8 mouse cellular contexts compared by ENCODE assay signal in the genomic region with DNA sequence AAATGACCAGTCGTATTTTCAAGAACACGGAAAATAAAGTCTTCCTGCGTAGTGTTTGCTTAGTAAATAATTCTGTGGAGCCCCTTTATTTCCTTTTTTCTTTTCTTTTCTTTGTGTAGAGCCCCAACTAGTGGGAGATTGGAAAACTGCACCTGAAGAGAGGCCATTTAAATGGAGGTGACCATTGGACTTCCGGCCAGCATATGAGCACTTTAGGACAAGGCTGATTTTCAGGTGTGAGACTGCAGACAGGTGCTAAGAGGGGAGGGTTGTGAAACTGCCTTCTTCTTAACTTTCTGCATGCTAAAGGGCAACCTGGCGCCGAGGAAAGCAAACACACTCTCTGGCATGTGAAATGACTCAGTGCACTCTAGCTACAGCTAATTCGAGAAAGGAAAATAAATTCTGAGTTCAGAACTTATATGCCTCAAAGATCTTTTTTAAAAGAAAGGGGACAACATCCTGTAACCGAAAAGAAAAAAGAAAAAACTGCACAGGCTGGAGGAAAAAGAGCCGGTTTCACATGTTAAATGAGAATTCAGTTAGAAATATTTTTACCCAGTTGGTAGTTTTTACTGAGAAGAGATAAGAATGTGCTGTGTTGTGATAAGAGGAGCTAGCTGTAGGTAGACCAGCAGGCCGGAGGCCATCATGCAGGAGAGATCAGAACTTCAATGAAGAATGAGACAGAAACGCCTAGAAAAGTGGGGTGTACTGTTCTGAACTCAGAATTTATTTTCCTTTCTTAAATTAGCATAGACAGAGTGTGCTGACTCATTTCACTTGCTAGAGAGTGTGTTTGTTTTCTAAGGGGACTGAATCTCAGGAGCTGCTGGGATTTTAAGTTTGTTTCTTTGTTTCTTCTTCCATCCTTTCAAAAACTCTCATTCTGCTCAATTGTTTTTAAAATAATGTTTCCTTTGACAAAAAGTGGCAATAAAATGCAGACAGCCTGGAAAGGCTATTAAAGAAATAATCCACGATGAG.
DNase-seq lines count a peak whose midpoint lies in the region; ATAC-seq and TF ChIP-seq lines count a peak whose summit lies in the region.

No protein-coding gene starts in this region.

- peak; percentile 58 for ATAC-seq in forebrain, postnatal 0 days
- peak; percentile 40; the same call in 1 of the 2 replicates for ATAC-seq in intestine, embryonic 14.5 days (replicated peaks; ENCODE audit: low FRiP score, low TSS enrichment, low read depth)
- peak; percentile 77 for ATAC-seq in megakaryocyte-erythroid progenitor cell, adult 5-6 weeks (replicated peaks; ENCODE audit: low FRiP score, low TSS enrichment, poor library complexity, severe bottlenecking)

- no peaks in the 10 kb centered on the region for H3K4me1 ChIP-seq in cerebellum, adult 2 months (ENCODE audit: control insufficient read depth, insufficient read depth, low read length)
- H3K4me1 ChIP-seq in forebrain, postnatal 0 days (ENCODE audit: insufficient read depth): no peaks in the 10 kb centered on the region
- H3K4me1 ChIP-seq in intestine, embryonic 14.5 days (replicated peaks; ENCODE audit: control insufficient read depth, insufficient read depth, low read length): peaks cover 28% of the 10 kb centered on the region; the same call in 1 of the 2 replicates
- H3K4me1 ChIP-seq in small intestine, adult 2 months (ENCODE audit: control insufficient read depth, insufficient read depth, insufficient read length, low read length): peaks cover 12% of the 10 kb centered on the region

- peak overlapping the region; percentile 52 for H3K9ac ChIP-seq in forebrain, postnatal 0 days
- peak overlapping the region; percentile 45 for H3K9ac ChIP-seq in intestine, embryonic 14.5 days (ENCODE audit: low read length)

- H3K27me3 ChIP-seq in cerebellum, adult 2 months (ENCODE audit: control insufficient read depth, insufficient read depth, low read length): no peaks in the 10 kb centered on the region
- no peaks in the 10 kb centered on the region for H3K27me3 ChIP-seq in forebrain, postnatal 0 days (ENCODE audit: insufficient read depth, low read length)
- H3K27me3 ChIP-seq in intestine, embryonic 14.5 days (replicated peaks; ENCODE audit: control insufficient read depth, insufficient read depth, low read length): no peaks in the 10 kb centered on the region
- H3K27me3 ChIP-seq in small intestine, adult 2 months (ENCODE audit: control insufficient read depth, insufficient read depth, low read length): no peaks in the 10 kb centered on the region

- peak; percentile 64 for DNase-seq in ovary, postnatal 14 days (ENCODE audit: low spot score)
- DNase-seq in ovary, postnatal 10 days (ENCODE audit: low spot score): no peak
- peak; percentile 22 to 24 for DNase-seq in cerebellum, adult 2 months
- DNase-seq in forebrain, postnatal 0 days: peak; percentile 83
- DNase-seq in intestine, embryonic 14.5 days (ENCODE audit: low spot score): peak; percentile 75
- peak; percentile 48 for DNase-seq in left cerebral cortex, postnatal 4 days

- 44% methylated on average over 12 of the region's 12 CpGs for WGBS in cerebellum, adult 2 months
- 45% methylated on average over 12 of the region's 12 CpGs for WGBS in forebrain, postnatal 0 days
- 38% methylated on average over 12 of the region's 12 CpGs for WGBS in intestine, embryonic 14.5 days
- 14% methylated on average over 12 of the region's 12 CpGs for WGBS in small intestine, adult 2 months

- no peak overlapping the region for H3K27ac ChIP-seq in cerebellum, adult 2 months (ENCODE audit: insufficient read depth, low read length)
- H3K27ac ChIP-seq in forebrain, postnatal 0 days (ENCODE audit: low read depth, low read length): no peak overlapping the region
- peak overlapping the region; percentile 75 for H3K27ac ChIP-seq in intestine, embryonic 14.5 days (ENCODE audit: low read depth)
- 0 out of 2 replicates have a peak overlapping the region, but pooled peaks have one; percentile 8 for H3K27ac ChIP-seq in small intestine, adult 2 months (ENCODE audit: insufficient read depth, low read depth, low read length)

- intact Hi-C loops in left cerebral cortex, postnatal 4 days (cut with DNase I): loop anchor here (5.0 to 10.0 kb wide), 2 partner anchors 546 to 674 kb away; no protein-coding TSS in a partner anchor

- H3K4me2 ChIP-seq in forebrain, postnatal 0 days (ENCODE audit: low read depth): peak overlapping the region; percentile 65
- peak overlapping the region; percentile 62 for H3K4me2 ChIP-seq in intestine, embryonic 14.5 days (ENCODE audit: low read length)

- H3K4me3 ChIP-seq in cerebellum, adult 2 months (replicated peaks; ENCODE audit: insufficient read depth, low read depth, low read length): peak overlapping the region; percentile 36
- peak overlapping the region; percentile 37 for H3K4me3 ChIP-seq in forebrain, postnatal 0 days (ENCODE audit: low read depth, low read length)
- H3K4me3 ChIP-seq in intestine, embryonic 14.5 days (ENCODE audit: low read depth, low read length): peak overlapping the region; percentile 28
- H3K4me3 ChIP-seq in small intestine, adult 2 months (ENCODE audit: low read depth, low read length): no peak overlapping the region

- TF ChIP-seq CTCF in cerebellum, adult 2 months (IDR thresholded peaks at IDR 0.05; ENCODE audit: borderline replicate concordance, insufficient read depth, low read depth, low read length): peak; percentile 28; the same call in 1 of the 2 replicates
- peak; percentile 85 for TF ChIP-seq CTCF in forebrain, postnatal 0 days (IDR thresholded peaks at IDR 0.05; ENCODE audit: low read depth)
- peak; percentile 31; the same call in 1 of the 2 replicates for TF ChIP-seq CTCF in small intestine, adult 2 months (IDR thresholded peaks at IDR 0.05; ENCODE audit: extremely low read depth, insufficient read length, insufficient replicate concordance, low read depth, low read length)

- no peaks in the 10 kb centered on the region for H3K36me3 ChIP-seq in forebrain, postnatal 0 days (ENCODE audit: insufficient read depth)
- H3K36me3 ChIP-seq in intestine, embryonic 14.5 days (ENCODE audit: control insufficient read depth, insufficient read depth, low read length): no peaks in the 10 kb centered on the region
- H3K36me3 ChIP-seq in small intestine, adult 2 months (ENCODE audit: control insufficient read depth, insufficient read depth, low read length): no peaks in the 10 kb centered on the region

- no peak for TF ChIP-seq POLR2A in cerebellum, adult 2 months (IDR thresholded peaks at IDR 0.05; ENCODE audit: borderline replicate concordance, insufficient read depth, low read length)
- TF ChIP-seq POLR2A in small intestine, adult 2 months (IDR thresholded peaks at IDR 0.05; ENCODE audit: low read depth, low read length): no peak

- H3K9me3 ChIP-seq in forebrain, postnatal 0 days (ENCODE audit: low read length): no peaks in the 10 kb centered on the region
- H3K9me3 ChIP-seq in intestine, embryonic 14.5 days (ENCODE audit: control insufficient read depth, low read length): no peaks in the 10 kb centered on the region

Comparison
In these comparisons a context has a peak if more than half of its experiments do, and no peak if none do; other contexts are left out.
1. H3K27ac ChIP-seq: peak in intestine, embryonic 14.5 days (single experiment) and small intestine, adult 2 months (single experiment); none in cerebellum, adult 2 months (single experiment) and forebrain, postnatal 0 days (single experiment).
2. CTCF ChIP-seq: peak in every context shown above with its lines; median percentile 85 in forebrain, postnatal 0 days; 31 in small intestine, adult 2 months; 28 in cerebellum, adult 2 months.
3. Peak in every context shown above with its lines, with median percentiles within 50 percentile points of each other: ATAC-seq.